Mouse (Mus musculus): ENCODE results near the gene Wdr20.

GRCm38 (mm10) chr12:110703682-110704081 is 34.1 kb upstream of the Wdr20 start:
- TF ChIP-seq CTCF (IDR thresholded peaks at IDR 0.05; ENCODE audit: low read depth, low read length) (no peak), POLR2AphosphoS5 (IDR thresholded peaks at IDR 0.05; ENCODE audit: insufficient replicate concordance, low read depth, low read length) (no peak)
